Mouse (Mus musculus) liver, embryonic 11.5 days (tissue): ENCODE data around the gene Olfr883. TPM values are rescaled to one million over a fixed set of nuclear protein-coding genes. Genes with fewer than 3 reads are reported as not detected.

Experiments
- ATAC-seq: fragments of 200-750 bp; cut with Nextera tagmentation; replicated peaks from 2 replicates; pipeline ENCODE4 v1.8.0; 2017; ENCODE audit warnings: moderate number of reproducible peaks, mild to moderate bottlenecking, moderate TSS enrichment, moderate library complexity; ENCODE audit not compliant: low FRiP score
- DNase-seq: peaks from one replicate; pipeline ENCODE4 v3.0.0-alpha.2; 2017; ENCODE audit warnings: low spot score
- H3K27ac ChIP-seq: fragments of 300-500 bp; sonication (generic); 2 replicates; pipeline ENCODE4 v1.5.1; 2014; ENCODE audit warnings: mild to moderate bottlenecking, low read depth, low read length, control low read depth
- H3K27me3 ChIP-seq: fragments of 300-500 bp; sonication (generic); replicated peaks from 2 replicates; pipeline ENCODE4 v1.6.1; 2014; ENCODE audit warnings: low read length, mixed read lengths; ENCODE audit not compliant: control insufficient read depth, insufficient read depth
- H3K36me3 ChIP-seq: fragments of 300-500 bp; sonication (generic); 2 replicates; pipeline ENCODE4 v1.6.1; 2014; ENCODE audit warnings: mild to moderate bottlenecking, low read length, moderate library complexity, mixed read lengths; ENCODE audit not compliant: control insufficient read depth, insufficient read depth
- H3K4me1 ChIP-seq: fragments of 300-500 bp; sonication (generic); replicated peaks from 2 replicates; pipeline ENCODE4 v1.6.1; 2014; ENCODE audit warnings: low read length, mixed read lengths; ENCODE audit not compliant: control insufficient read depth, insufficient read depth
- H3K4me2 ChIP-seq: fragments of 300-500 bp; sonication (generic); 2 replicates; pipeline ENCODE4 v1.6.1; 2014; ENCODE audit warnings: mild to moderate bottlenecking, control low read depth, moderate library complexity
- H3K4me3 ChIP-seq: fragments of 300-500 bp; sonication (generic); 2 replicates; pipeline ENCODE4 v1.5.1; 2014; ENCODE audit warnings: low read depth, low read length, control low read depth
- H3K9ac ChIP-seq: fragments of 300-500 bp; sonication (generic); 2 replicates; pipeline ENCODE4 v1.6.1; 2014; ENCODE audit warnings: low read depth, low read length, control low read depth
- H3K9me3 ChIP-seq: fragments of 300-500 bp; sonication (generic); 2 replicates; pipeline ENCODE4 v1.6.1; 2016; ENCODE audit warnings: low read length, inconsistent platforms, mixed read lengths; ENCODE audit not compliant: control insufficient read depth
- WGBS: fragments of 180-500 bp; shearing (Covaris S2); extraction: QIAGEN DNeasy Blood & Tissue Kit; methylation state at CpG from one replicate; pipeline ENCODE4 v1.1.7; 2014; 5-methylcytosine and 5-hydroxymethylcytosine counted together
- polyA plus RNA-seq: library from polyadenylated mRNA; unstranded; fragments of >200 nt; fragmentation: Nextera tagmentation; extraction: Ambion mirVana; gene quantifications from 2 replicates; pipeline ENCODE4 v1.2.1, GENCODE M21; 2014

The Olfr883 gene
- not detected in 2 replicates for polyA plus RNA-seq

DNA sequence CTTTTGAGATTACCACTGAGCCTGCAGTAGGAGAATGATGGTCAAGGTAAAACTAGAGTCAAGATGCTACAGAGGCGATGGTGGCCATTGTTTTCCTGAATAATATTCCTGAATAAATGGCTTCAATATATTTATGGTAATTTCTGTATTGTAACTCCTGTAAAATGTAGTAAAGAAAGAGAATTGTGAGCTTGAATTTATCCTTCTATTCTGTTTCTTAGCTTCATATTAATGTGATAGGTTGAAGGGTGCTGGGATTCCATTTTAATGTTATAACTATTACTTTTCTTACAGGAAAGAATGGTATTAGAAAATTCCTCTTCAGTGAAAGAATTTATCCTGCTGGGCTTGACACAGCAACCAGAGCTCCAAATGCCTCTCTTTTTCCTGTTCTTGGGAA, at the start of gene Olfr883:
TSS of gene Olfr883 (plus strand) at position 301 of the 400 bp plus-strand sequence.
- Histone ChIP-seq H3K4me3 (no peak within 1 kb of the TSS), H3K9me3 (no peaks in the 10 kb centered on the region), H3K4me2 (no peak within 1 kb of the TSS), H3K9ac (no peak within 1 kb of the TSS), H3K4me1 (no peaks in the 10 kb centered on the region), H3K27ac (no peak within 1 kb of the TSS), H3K27me3 (no peaks in the 10 kb centered on the region), H3K36me3 (no peaks in the 10 kb centered on the region)
- no peak for DNase-seq
- WGBS, result 84% methylated on average over 1 of the region's 1 CpGs
- ATAC-seq, result no peak

- no peak for DNase-seq
- H3K9me3 ChIP-seq, result no peaks in the 10 kb centered on the region
- no peak within 1 kb of the TSS for H3K27ac ChIP-seq
- no peaks in the 10 kb centered on the region for H3K27me3 ChIP-seq
- H3K4me1 ChIP-seq, result no peaks in the 10 kb centered on the region
- no peak for ATAC-seq
- H3K9ac ChIP-seq, result no peak within 1 kb of the TSS
- no peaks in the 10 kb centered on the region for H3K36me3 ChIP-seq
- no peak within 1 kb of the TSS for H3K4me3 ChIP-seq
- H3K4me2 ChIP-seq, result no peak within 1 kb of the TSS
Observed at GRCm38 (mm10) chr9:37991525-37991924, 34.1 kb upstream of the Olfr883 start, which contains the start of gene Olfr881. Olfr881 (plus strand) TSS chr9:37991825.

DNA sequence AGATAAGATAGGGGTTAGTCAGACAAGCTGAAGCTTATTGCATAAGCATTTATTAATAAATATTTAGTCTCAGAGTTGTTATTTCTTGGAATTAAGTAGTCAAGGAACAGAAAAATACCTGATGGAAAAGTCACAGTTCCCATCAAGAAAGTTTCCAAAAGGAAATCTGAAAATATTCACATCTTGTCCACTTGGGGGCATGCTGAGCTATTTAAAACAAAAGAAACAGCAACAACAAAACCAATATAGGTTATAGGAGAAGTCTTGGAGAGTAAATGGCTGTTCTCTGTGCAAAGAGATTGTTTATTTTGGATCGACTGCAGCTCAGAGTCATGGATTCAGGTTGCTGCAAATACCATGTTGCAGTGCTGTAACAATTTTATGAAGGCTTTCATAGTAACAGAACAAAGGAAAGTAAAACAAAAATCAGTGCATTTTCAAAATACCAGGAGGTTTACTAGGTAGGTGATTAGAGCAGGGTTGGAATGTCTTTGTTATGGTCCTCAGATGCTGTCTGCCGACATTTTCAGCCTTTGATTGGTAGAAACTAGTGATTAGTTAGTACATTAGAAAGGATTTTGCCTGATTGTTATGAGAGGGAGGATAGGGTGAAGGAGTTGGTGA, 26.9 kb upstream of the Olfr883 start:
- Histone ChIP-seq H3K4me3 (no peak overlapping the region), H3K36me3 (no peaks in the 10 kb centered on the region), H3K9me3 (no peaks in the 10 kb centered on the region), H3K4me1 (no peaks in the 10 kb centered on the region), H3K9ac (no peak overlapping the region), H3K27me3 (no peaks in the 10 kb centered on the region), H3K27ac (no peak overlapping the region), H3K4me2 (no peak overlapping the region)
- ATAC-seq (no peak), DNase-seq (no peak)
- 41% methylated on average over 2 of the region's 2 CpGs for WGBS

- Histone ChIP-seq H3K27ac (no peak overlapping the region), H3K4me3 (no peak overlapping the region), H3K27me3 (no peaks in the 10 kb centered on the region), H3K9me3 (no peaks in the 10 kb centered on the region), H3K4me1 (no peaks in the 10 kb centered on the region), H3K4me2 (no peak overlapping the region), H3K9ac (no peak overlapping the region), H3K36me3 (no peaks in the 10 kb centered on the region)
- DNase-seq, result no peak
- no peak for ATAC-seq
- WGBS, result 35% methylated on average over 1 of the region's 1 CpGs
Observed at GRCm38 (mm10) chr9:38000021-38000420, 25.6 kb upstream of the Olfr883 start.

DNA sequence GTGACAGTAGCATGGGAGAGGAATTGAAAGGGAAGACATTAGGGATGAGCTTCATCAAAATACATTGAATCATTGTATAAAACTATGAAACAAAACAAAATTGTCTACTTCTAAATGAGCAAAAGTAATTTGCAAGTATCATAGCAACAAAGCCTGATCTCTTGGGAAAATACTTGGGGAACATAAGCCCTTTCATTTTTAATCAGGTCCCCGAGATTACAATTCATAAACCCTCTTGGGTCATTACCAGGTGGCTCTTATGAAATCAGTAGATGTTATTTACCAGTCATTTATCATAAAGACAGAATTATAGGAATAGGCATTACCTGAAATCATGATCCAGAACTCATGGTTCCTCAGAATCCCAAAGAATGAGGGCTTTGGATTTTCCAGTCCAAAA, 20.6 kb downstream of the Olfr883 start, which contains the start of gene Olfr884:
TSS of gene Olfr884 (plus strand) at position 301 of the 400 bp plus-strand sequence.
- Histone ChIP-seq H3K4me3 (no peak within 1 kb of the TSS), H3K36me3 (no peaks in the 10 kb centered on the region), H3K9ac (no peak within 1 kb of the TSS), H3K4me2 (no peak within 1 kb of the TSS), H3K27me3 (no peaks in the 10 kb centered on the region), H3K4me1 (no peaks in the 10 kb centered on the region), H3K9me3 (no peaks in the 10 kb centered on the region), H3K27ac (no peak within 1 kb of the TSS)
- 58% methylated on average over 1 of the region's 1 CpGs for WGBS
- ATAC-seq (no peak), DNase-seq (no peak)

- H3K9me3 ChIP-seq, result no peaks in the 10 kb centered on the region
- H3K9ac ChIP-seq, result no peak within 1 kb of the TSS
- H3K4me1 ChIP-seq, result no peaks in the 10 kb centered on the region
- no peak within 1 kb of the TSS for H3K27ac ChIP-seq
- no peak for ATAC-seq
- DNase-seq, result no peak
- WGBS, result 77% methylated on average over 3 of the region's 3 CpGs
- no peaks in the 10 kb centered on the region for H3K36me3 ChIP-seq
- H3K4me2 ChIP-seq, result no peak within 1 kb of the TSS
- no peak within 1 kb of the TSS for H3K4me3 ChIP-seq
- no peaks in the 10 kb centered on the region for H3K27me3 ChIP-seq
Observed at GRCm38 (mm10) chr9:38061022-38061421, 35.4 kb downstream of the Olfr883 start, which contains the start of gene Olfr885. Olfr885 (plus strand) TSS chr9:38061322.

Other genes starting within 250 kb of the Olfr883 start
- gene Olfr876, start 222.8 kb upstream of the Olfr883 start, polyA plus RNA-seq, result not detected in 2 replicates
- gene Olfr877, start 171.5 kb upstream of the Olfr883 start, polyA plus RNA-seq, result not detected in 2 replicates
- gene Olfr145, start 129.1 kb upstream of the Olfr883 start, polyA plus RNA-seq, result not detected in 2 replicates
- gene Olfr878, start 108.0 kb upstream of the Olfr883 start, polyA plus RNA-seq, result not detected in 2 replicates
- not detected in 2 replicates for gene Olfr881, start 34.0 kb upstream of the Olfr883 start, polyA plus RNA-seq
- gene Olfr884, start 20.7 kb downstream of the Olfr883 start, polyA plus RNA-seq, result not detected in 2 replicates
- not detected in 2 replicates for gene Olfr885, start 35.5 kb downstream of the Olfr883 start, polyA plus RNA-seq
- not detected in 2 replicates for gene Olfr887, start 58.3 kb downstream of the Olfr883 start, polyA plus RNA-seq
- gene Olfr888, start 82.3 kb downstream of the Olfr883 start, polyA plus RNA-seq, result not detected in 2 replicates
- gene Olfr889, start 89.4 kb downstream of the Olfr883 start, polyA plus RNA-seq, result 0.37 and 0.42 TPM in 2 replicates
- gene Olfr890, start 116.7 kb downstream of the Olfr883 start, polyA plus RNA-seq, result not detected in 2 replicates
- not detected in 2 replicates for gene Olfr891, start 155.0 kb downstream of the Olfr883 start, polyA plus RNA-seq
- gene Olfr893, start 182.6 kb downstream of the Olfr883 start, polyA plus RNA-seq, result not detected in 2 replicates
- gene Olfr894, start 192.2 kb downstream of the Olfr883 start, polyA plus RNA-seq, result not detected in 2 replicates
- not detected in 2 replicates for gene Olfr143, start 227.0 kb downstream of the Olfr883 start, polyA plus RNA-seq
- gene Olfr895, start 242.0 kb downstream of the Olfr883 start, polyA plus RNA-seq, result not detected in 2 replicates